8 mouse cellular contexts compared by ENCODE assay signal in genomic region chr6:119848034-119848695, GRCm38 (mm10). TPM values are rescaled to one million over a fixed set of nuclear protein-coding genes. Genes with fewer than 3 reads are reported as not detected.
DNase-seq lines count a peak whose midpoint lies in the region; ATAC-seq lines count a peak whose summit lies in the region.

TSS of gene Erc1 (minus strand) at chr6:119848167.

- peak; percentile 95 for ATAC-seq in hindbrain, embryonic 11.5 days (ENCODE audit: low FRiP score)

- H3K4me3 ChIP-seq in hindbrain, embryonic 11.5 days (ENCODE audit: low read depth, low read length) = peak within 1 kb of the TSS; percentile 93

- no peaks in the 10 kb centered on the region for H3K36me3 ChIP-seq in hindbrain, embryonic 11.5 days (ENCODE audit: control insufficient read depth, insufficient read depth, low read length)

- 0 out of 2 replicates have a peak, but pooled peaks cover 5% of the 10 kb centered on the region for H3K4me1 ChIP-seq in hindbrain, embryonic 11.5 days (replicated peaks; ENCODE audit: control insufficient read depth, insufficient read depth, low read length)

- peak; percentile 98 for DNase-seq in Muller cell, postnatal 12 days (ENCODE audit: inconsistent ontology term)
- DNase-seq in cerebellum, adult 9-11 months = peak; percentile 99
- peak; percentile 87 to 92 for DNase-seq in frontal cortex, adult 2 months (ENCODE audit: extremely low spot score in 1 of 2, low spot score in 1 of 2)
- peak; percentile 95 for DNase-seq in hindbrain, embryonic 11.5 days (ENCODE audit: low spot score)
- DNase-seq in layer of hippocampus, postnatal 10 days (ENCODE audit: low spot score in 2 of 2) = peak; percentile 87 to 95
- peak; percentile 98 for DNase-seq in lung, postnatal 10 days
- DNase-seq in ovary, postnatal 36 days (ENCODE audit: low spot score) = peak; percentile 95
- DNase-seq in thymus, postnatal 25 days = peak; percentile 91

- H3K27ac ChIP-seq in hindbrain, embryonic 11.5 days (ENCODE audit: low read depth, low read length) = peak within 1 kb of the TSS; percentile 93

- no peaks in the 10 kb centered on the region for H3K9me3 ChIP-seq in hindbrain, embryonic 11.5 days (ENCODE audit: control insufficient read depth, low read length)

- peak within 1 kb of the TSS; percentile 88 for H3K9ac ChIP-seq in hindbrain, embryonic 11.5 days (ENCODE audit: low read depth, low read length)

- no peaks in the 10 kb centered on the region for H3K27me3 ChIP-seq in hindbrain, embryonic 11.5 days (ENCODE audit: control insufficient read depth, insufficient read depth, low read length)

- H3K4me2 ChIP-seq in hindbrain, embryonic 11.5 days (replicated peaks; ENCODE audit: low read depth, low read length) = peak within 1 kb of the TSS; percentile 76

- under 1% methylated on average over 57 of the region's 73 CpGs for WGBS in hindbrain, embryonic 11.5 days

RNA-seq across cellular contexts. Expression of gene Erc1, which starts in this region (rescaled TPM):
- 18.8 and 24.1 TPM in 2 replicates for polyA plus RNA-seq in frontal cortex, adult 2 months (2012; rRNA removed)
- polyA plus RNA-seq in hindbrain, embryonic 11.5 days (2014; fragmentation: Nextera tagmentation; extraction: Ambion mirVana) = 30.0 and 44.0 TPM in 2 replicates
- total RNA-seq in layer of hippocampus, postnatal 10 days (2021) = 100 to 1,000 TPM; 114 to 124 TPM

Comparison
In these comparisons a context has a peak if more than half of its experiments do, and no peak if none do; other contexts are left out.
1. Peak in every context shown above with its lines: DNase-seq, ATAC-seq, H3K4me3 ChIP-seq and H3K27ac ChIP-seq.